Comparison of ENCODE assay signal across 27 mouse cellular contexts in the genomic region with DNA sequence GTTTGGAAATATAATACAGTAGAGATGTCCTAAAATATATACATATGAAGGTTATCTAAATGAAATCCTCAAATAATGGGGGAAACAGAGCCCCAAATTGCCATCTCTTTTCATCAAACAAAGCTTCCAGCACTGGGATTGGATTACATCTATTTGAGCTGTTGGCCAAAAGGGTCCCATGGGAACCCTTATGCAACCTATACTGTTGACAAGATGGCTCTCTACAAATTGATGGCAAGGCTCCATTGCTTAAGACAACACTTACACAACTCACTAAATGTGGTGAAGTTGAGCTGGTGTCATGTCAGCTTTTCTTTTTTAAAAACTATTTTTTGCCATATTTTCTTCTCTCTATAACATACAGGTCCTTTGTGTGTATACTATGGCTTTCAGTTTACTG.
"Had no signal": no experiment of that assay in that cellular context is flagged by ENCODE, and none has a peak within 500 bp of the region (broad histone marks: within the 10 kb centered on the region; RNA-seq: fewer than 3 reads in every experiment).

No protein-coding gene starts in this region.

- H3K36me3 ChIP-seq: embryonic facial prominence, embryonic 10.5 days; embryonic facial prominence, embryonic 12.5 days; embryonic facial prominence, embryonic 13.5 days; embryonic facial prominence, embryonic 15.5 days; forebrain, embryonic 12.5 days; forebrain, embryonic 15.5 days had no signal

- H3K9me3 ChIP-seq: embryonic facial prominence, embryonic 10.5 days; embryonic facial prominence, embryonic 12.5 days; embryonic facial prominence, embryonic 13.5 days; embryonic facial prominence, embryonic 15.5 days; forebrain, embryonic 10.5 days; forebrain, embryonic 12.5 days; forebrain, embryonic 13.5 days; forebrain, embryonic 15.5 days had no signal

- H3K27ac ChIP-seq: embryonic facial prominence, embryonic 10.5 days; embryonic facial prominence, embryonic 12.5 days; embryonic facial prominence, embryonic 13.5 days; embryonic facial prominence, embryonic 15.5 days; forebrain, embryonic 10.5 days; forebrain, embryonic 12.5 days; forebrain, embryonic 13.5 days; forebrain, embryonic 15.5 days; gastrocnemius, adult 2 months; heart, adult 2 months had no signal

- H3K4me3 ChIP-seq: embryonic facial prominence, embryonic 10.5 days; embryonic facial prominence, embryonic 12.5 days; embryonic facial prominence, embryonic 13.5 days; embryonic facial prominence, embryonic 15.5 days; erythroblast, embryonic 14.5 days; forebrain, embryonic 10.5 days; forebrain, embryonic 12.5 days; forebrain, embryonic 13.5 days; forebrain, embryonic 15.5 days; gastrocnemius, adult 2 months; heart, adult 2 months had no signal

- ATAC-seq: forebrain, embryonic 13.5 days; forebrain, embryonic 14.5 days; forebrain, embryonic 15.5 days; forebrain, embryonic 16.5 days; forebrain, postnatal 0 days had no signal

- H3K27me3 ChIP-seq: embryonic facial prominence, embryonic 12.5 days; embryonic facial prominence, embryonic 13.5 days; embryonic facial prominence, embryonic 15.5 days; forebrain, embryonic 12.5 days; forebrain, embryonic 13.5 days; forebrain, embryonic 15.5 days had no signal

- H3K9ac ChIP-seq: embryonic facial prominence, embryonic 12.5 days; embryonic facial prominence, embryonic 13.5 days; embryonic facial prominence, embryonic 15.5 days; forebrain, embryonic 12.5 days; forebrain, embryonic 13.5 days; forebrain, embryonic 15.5 days; forebrain, postnatal 0 days had no signal

- DNase-seq: cerebellum, adult 9-10 months; cerebellum, adult 9-11 months; cerebellum, postnatal 10 days; cerebellum, postnatal 14 days; cerebellum, postnatal 25 days; cerebellum, postnatal 36 days; embryo, embryonic 11 days; forebrain, postnatal 0 days; gastrocnemius, adult 2 months; gastrocnemius, postnatal 10 days; gastrocnemius, postnatal 14 days; gastrocnemius, postnatal 25 days; gastrocnemius, postnatal 36 days; heart, adult 11 months; heart, adult 18-20 months; heart, adult 2 months had no signal

- H3K4me2 ChIP-seq: embryonic facial prominence, embryonic 12.5 days; embryonic facial prominence, embryonic 13.5 days; embryonic facial prominence, embryonic 15.5 days; forebrain, embryonic 12.5 days; forebrain, embryonic 13.5 days; forebrain, embryonic 15.5 days had no signal
